Mouse (Mus musculus): ENCODE data around the gene 4932414N04Rik. TPM values are rescaled to one million over a fixed set of nuclear protein-coding genes. Genes with fewer than 3 reads are reported as not detected.
"Not testable (repeated sequence)": the region's sequence is repeated elsewhere in the genome, so short reads cannot be mapped to it uniquely, and the experiment has no call there.

The 4932414N04Rik gene
- not detected in 2 replicates for polyA plus RNA-seq (2016; fragmentation: Nextera tagmentation; extraction: Ambion mirVana)

GRCm38 (mm10) chr2:68656186-68656585 lies at the start of gene 4932414N04Rik:
Gene 4932414N04Rik, plus strand, starts transcription at chr2:68656486.
- not testable (repeated sequence) for H3K4me1 ChIP-seq (replicated peaks); H3K36me3 ChIP-seq; DNase-seq (ENCODE audit: low spot score); H3K9me3 ChIP-seq; H3K4me3 ChIP-seq; H3K27me3 ChIP-seq (ENCODE audit: insufficient read depth, poor library complexity, severe bottlenecking); H3K27ac ChIP-seq
- WGBS, result 80% methylated on average over 2 of the region's 5 CpGs

GRCm38 (mm10) chr2:68732216-68732615 lies 75.9 kb downstream of the 4932414N04Rik start:
- Histone ChIP-seq H3K27ac (no peak overlapping the region), H3K27me3 (ENCODE audit: insufficient read depth, poor library complexity, severe bottlenecking) (no peaks in the 10 kb centered on the region), H3K36me3 (no peaks in the 10 kb centered on the region), H3K9me3 (no peaks in the 10 kb centered on the region), H3K4me3 (no peak overlapping the region), H3K4me1 (replicated peaks) (no peaks in the 10 kb centered on the region)
- DNase-seq (ENCODE audit: low spot score), result no peak
- 87% methylated on average over 2 of the region's 2 CpGs for WGBS

GRCm38 (mm10) chr2:68739772-68740739 lies 83.8 kb downstream of the 4932414N04Rik start:
- Histone ChIP-seq H3K4me1 (replicated peaks) (no peaks in the 10 kb centered on the region), H3K9me3 (0 out of 2 replicates have a peak, but pooled peaks cover 2% of the 10 kb centered on the region), H3K36me3 (no peaks in the 10 kb centered on the region), H3K4me3 (no peak overlapping the region), H3K27ac (no peak overlapping the region), H3K27me3 (ENCODE audit: insufficient read depth, poor library complexity, severe bottlenecking) (no peaks in the 10 kb centered on the region)
- DNase-seq (ENCODE audit: low spot score), result no peak
- 92% methylated on average over 5 of the region's 5 CpGs for WGBS

- DNase-seq (ENCODE audit: low spot score), result no peak
- Histone ChIP-seq H3K27ac (no peak overlapping the region), H3K36me3 (no peaks in the 10 kb centered on the region), H3K4me3 (no peak overlapping the region), H3K27me3 (ENCODE audit: insufficient read depth, poor library complexity, severe bottlenecking) (no peaks in the 10 kb centered on the region), H3K9me3 (0 out of 2 replicates have a peak, but pooled peaks cover 2% of the 10 kb centered on the region), H3K4me1 (replicated peaks) (no peaks in the 10 kb centered on the region)
- WGBS, result 78% methylated on average over 4 of the region's 4 CpGs
These were observed 88.3 kb downstream of the 4932414N04Rik start for GRCm38 (mm10) chr2:68744599-68744998.

GRCm38 (mm10) chr2:68756179-68756578 lies 99.9 kb downstream of the 4932414N04Rik start:
- Histone ChIP-seq H3K27me3 (ENCODE audit: insufficient read depth, poor library complexity, severe bottlenecking) (no peaks in the 10 kb centered on the region), H3K9me3 (no peaks in the 10 kb centered on the region), H3K27ac (0 out of 2 replicates have a peak overlapping the region, but pooled peaks have one; percentile 23), H3K4me1 (replicated peaks) (no peaks in the 10 kb centered on the region), H3K36me3 (no peaks in the 10 kb centered on the region), H3K4me3 (no peak overlapping the region)
- no peak for DNase-seq (ENCODE audit: low spot score)
- 78% methylated on average over 4 of the region's 4 CpGs for WGBS

- Histone ChIP-seq H3K36me3 (no peaks in the 10 kb centered on the region), H3K9me3 (no peaks in the 10 kb centered on the region), H3K4me1 (replicated peaks) (no peaks in the 10 kb centered on the region), H3K27ac (0 out of 2 replicates have a peak overlapping the region, but pooled peaks have one; percentile 23), H3K27me3 (ENCODE audit: insufficient read depth, poor library complexity, severe bottlenecking) (no peaks in the 10 kb centered on the region), H3K4me3 (no peak overlapping the region)
- peak; percentile 53 for DNase-seq (ENCODE audit: low spot score)
- 16% methylated on average over 6 of the region's 6 CpGs for WGBS
These were observed 100.5 kb downstream of the 4932414N04Rik start for GRCm38 (mm10) chr2:68756793-68757192.

GRCm38 (mm10) chr2:68765371-68765770 lies 109.1 kb downstream of the 4932414N04Rik start:
- 80% methylated on average over 1 of the region's 1 CpGs for WGBS
- DNase-seq (ENCODE audit: low spot score), result no peak
- no peaks in the 10 kb centered on the region for H3K9me3 ChIP-seq

GRCm38 (mm10) chr2:68767186-68767890 lies 111.1 kb downstream of the 4932414N04Rik start:
- WGBS, result 74% methylated on average over 6 of the region's 6 CpGs
- DNase-seq (ENCODE audit: low spot score), result no peak

More at GRCm38 (mm10) chr2:68765371-68765770, 109.1 kb downstream of the 4932414N04Rik start:
- Histone ChIP-seq H3K4me1 (replicated peaks) (0 out of 2 replicates have a peak, but pooled peaks cover 7% of the 10 kb centered on the region), H3K27me3 (ENCODE audit: insufficient read depth, poor library complexity, severe bottlenecking) (no peaks in the 10 kb centered on the region), H3K36me3 (no peaks in the 10 kb centered on the region), H3K27ac (no peak overlapping the region), H3K4me3 (no peak overlapping the region)

GRCm38 (mm10) chr2:68782268-68783132 lies 126.2 kb downstream of the 4932414N04Rik start:
- peaks cover 7% of the 10 kb centered on the region; the same call in 1 of the 2 replicates for H3K4me1 ChIP-seq (replicated peaks)
- H3K36me3 ChIP-seq, result no peaks in the 10 kb centered on the region
- no peak for DNase-seq (ENCODE audit: low spot score)
- H3K27ac ChIP-seq, result peak overlapping the region; percentile 72; the same call in 1 of the 2 replicates
- H3K9me3 ChIP-seq, result no peaks in the 10 kb centered on the region
- H3K4me3 ChIP-seq, result no peak overlapping the region
- H3K27me3 ChIP-seq (ENCODE audit: insufficient read depth, poor library complexity, severe bottlenecking), result no peaks in the 10 kb centered on the region
- 61% methylated on average over 16 of the region's 16 CpGs for WGBS

More at GRCm38 (mm10) chr2:68767186-68767890, 111.1 kb downstream of the 4932414N04Rik start:
- Histone ChIP-seq H3K27me3 (ENCODE audit: insufficient read depth, poor library complexity, severe bottlenecking) (no peaks in the 10 kb centered on the region), H3K4me3 (no peak overlapping the region), H3K36me3 (no peaks in the 10 kb centered on the region), H3K27ac (no peak overlapping the region), H3K9me3 (no peaks in the 10 kb centered on the region), H3K4me1 (replicated peaks) (0 out of 2 replicates have a peak, but pooled peaks cover 7% of the 10 kb centered on the region)

GRCm38 (mm10) chr2:68783664-68784063 lies 127.4 kb downstream of the 4932414N04Rik start:
- not testable (repeated sequence) for H3K36me3 ChIP-seq; H3K27ac ChIP-seq; H3K9me3 ChIP-seq; DNase-seq (ENCODE audit: low spot score); H3K27me3 ChIP-seq (ENCODE audit: insufficient read depth, poor library complexity, severe bottlenecking); H3K4me3 ChIP-seq; H3K4me1 ChIP-seq (replicated peaks)
- WGBS, result 94% methylated on average over 8 of the region's 8 CpGs

GRCm38 (mm10) chr2:68784710-68785427 lies 128.6 kb downstream of the 4932414N04Rik start:
- no peaks in the 10 kb centered on the region for H3K9me3 ChIP-seq
- peak; percentile 77 for DNase-seq (ENCODE audit: low spot score)
- no peaks in the 10 kb centered on the region for H3K36me3 ChIP-seq
- no peaks in the 10 kb centered on the region for H3K27me3 ChIP-seq (ENCODE audit: insufficient read depth, poor library complexity, severe bottlenecking)
- peaks cover 7% of the 10 kb centered on the region; the same call in 1 of the 2 replicates for H3K4me1 ChIP-seq (replicated peaks)
- H3K4me3 ChIP-seq, result no peak overlapping the region
- no peak overlapping the region for H3K27ac ChIP-seq
- 37% methylated on average over 5 of the region's 5 CpGs for WGBS

Data from hindbrain, embryonic 10.5 days (tissue).